Mouse (Mus musculus) CD4-positive, CD25-positive, alpha-beta regulatory T cell, adult 2 months (primary cell): ENCODE data around the gene Atxn7l2.
A peak's percentile ranks its signal among the peaks of the same experiment; 100 is the strongest.

ENCODE experiments used
- DNase-seq: peaks from one replicate; pipeline ENCODE4 v3.0.0-alpha.2; 2012; ENCODE audit warnings: low read depth, low spot score

Gene Atxn7l2

DNA sequence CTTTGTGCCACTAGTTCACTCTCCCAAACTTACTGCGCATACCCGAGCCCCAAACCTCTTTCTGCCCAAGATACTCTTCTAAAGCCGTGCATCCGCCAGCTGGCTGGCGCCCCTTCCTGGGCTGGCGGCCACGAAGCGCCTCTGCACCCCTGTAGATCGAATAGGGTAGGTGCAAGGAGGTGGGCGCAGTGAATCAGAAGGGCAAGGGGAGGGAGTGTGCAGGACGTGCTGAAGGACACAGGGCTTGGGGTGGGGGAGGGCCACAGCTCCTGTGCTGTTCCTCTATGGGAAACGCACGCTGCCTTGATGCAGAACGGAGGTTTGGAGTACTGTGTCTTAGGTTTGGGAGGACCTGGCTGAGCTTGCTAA is at the start of gene Atxn7l2:
Atxn7l2 (minus strand) TSS at position 164 of the 369 bp plus-strand sequence.
- DNase-seq = peak; percentile 84

DNA sequence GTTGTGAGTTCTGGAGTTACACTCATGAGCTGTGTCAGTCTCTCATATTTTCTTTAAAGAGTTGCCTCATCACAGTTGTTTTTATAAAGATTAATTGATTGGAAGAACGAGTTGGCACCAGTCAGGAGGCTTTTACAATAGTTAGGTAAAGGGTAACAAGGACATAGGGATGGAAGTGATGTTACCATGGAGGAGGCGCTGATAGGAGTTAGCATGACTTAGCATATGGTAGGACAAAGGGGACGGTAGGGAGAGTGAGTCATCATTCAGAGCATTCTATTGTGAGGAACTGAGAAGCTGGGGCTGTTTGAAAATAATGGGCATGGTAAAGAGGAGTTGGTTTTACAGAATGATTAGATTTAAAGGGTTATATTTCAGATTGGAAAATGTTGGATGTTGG is 48.6 kb upstream of the Atxn7l2 start:
- DNase-seq = no peak

DNA sequence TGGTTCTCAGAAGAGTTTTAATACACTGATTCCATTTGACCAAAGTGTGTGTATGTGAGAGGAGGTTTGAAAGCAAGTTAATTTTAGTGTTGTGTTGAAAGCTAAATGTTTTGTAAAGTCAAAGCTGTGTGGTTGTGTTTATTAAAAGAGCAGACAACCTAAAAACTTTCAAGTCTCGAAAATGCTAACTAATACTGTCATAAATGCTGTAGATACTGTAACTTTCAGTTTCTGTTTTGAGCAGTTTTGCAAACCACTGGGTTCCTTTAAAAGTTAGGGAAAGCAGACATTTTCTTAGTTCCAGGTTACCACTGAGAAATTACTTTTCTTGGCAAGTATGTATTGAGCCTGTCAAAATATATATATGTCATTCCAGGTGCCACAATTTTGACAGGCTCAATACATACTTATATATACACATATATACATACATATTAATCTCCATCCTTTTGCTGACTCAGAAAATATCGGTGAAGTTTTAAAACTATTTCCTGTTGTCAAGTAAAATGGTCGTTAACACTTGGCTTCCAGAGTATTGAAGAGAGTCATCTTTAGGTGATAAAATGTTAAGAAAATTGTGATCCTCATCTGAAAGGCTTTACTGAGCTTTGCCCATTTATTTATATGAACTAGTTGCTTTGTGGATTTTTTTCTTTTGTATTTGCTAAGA is 47.2 kb upstream of the Atxn7l2 start:
- peak; percentile 16 for DNase-seq

DNA sequence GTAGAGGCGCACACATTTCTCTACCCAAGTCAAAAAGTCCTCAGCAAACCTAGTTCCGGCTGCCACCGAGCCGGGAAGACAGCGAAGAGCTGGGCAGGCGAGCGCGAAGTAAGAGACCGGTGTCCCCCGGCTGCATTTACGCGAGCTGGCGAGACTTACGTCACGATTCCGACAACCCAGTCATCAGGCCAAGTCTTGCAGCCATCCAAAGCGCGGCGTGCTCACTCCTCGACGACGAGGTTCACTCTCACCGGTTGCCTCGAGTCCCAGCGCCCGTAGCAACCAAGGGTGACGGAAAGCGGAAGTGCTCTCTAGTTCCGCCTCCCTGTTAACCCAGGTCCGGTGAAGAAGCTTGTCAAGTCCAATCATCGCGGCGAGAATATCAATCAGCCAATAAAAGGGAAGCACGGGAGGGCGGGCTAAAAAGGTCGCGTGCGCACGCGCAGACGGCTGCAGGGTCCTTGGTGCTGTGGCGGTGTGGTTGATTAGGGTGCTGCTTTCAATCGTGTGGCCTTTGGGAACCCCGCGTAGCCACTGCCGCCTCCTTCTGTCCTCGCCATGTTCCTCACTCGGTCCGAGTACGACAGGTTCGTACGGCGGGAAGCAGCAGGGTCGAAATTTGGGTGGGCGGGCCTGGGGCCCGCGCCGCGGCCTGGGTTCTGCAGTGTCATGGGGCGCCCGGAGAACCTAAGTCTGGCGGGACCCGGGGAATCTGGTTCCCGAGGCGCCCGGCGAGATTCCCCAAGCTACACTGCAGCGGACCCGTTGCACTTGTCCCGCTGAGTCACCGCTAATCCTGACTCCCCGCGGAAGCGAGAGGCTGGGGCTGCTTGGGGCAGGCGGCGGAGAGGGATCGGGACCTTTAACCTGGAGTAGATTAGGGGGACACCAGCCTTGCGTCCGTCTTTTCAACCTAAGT is 46.2 kb upstream of the Atxn7l2 start, which contains the start of gene Psma5:
Psma5 (plus strand) TSS at position 208 of the 919 bp plus-strand sequence.
- peak; percentile 99 for DNase-seq

DNA sequence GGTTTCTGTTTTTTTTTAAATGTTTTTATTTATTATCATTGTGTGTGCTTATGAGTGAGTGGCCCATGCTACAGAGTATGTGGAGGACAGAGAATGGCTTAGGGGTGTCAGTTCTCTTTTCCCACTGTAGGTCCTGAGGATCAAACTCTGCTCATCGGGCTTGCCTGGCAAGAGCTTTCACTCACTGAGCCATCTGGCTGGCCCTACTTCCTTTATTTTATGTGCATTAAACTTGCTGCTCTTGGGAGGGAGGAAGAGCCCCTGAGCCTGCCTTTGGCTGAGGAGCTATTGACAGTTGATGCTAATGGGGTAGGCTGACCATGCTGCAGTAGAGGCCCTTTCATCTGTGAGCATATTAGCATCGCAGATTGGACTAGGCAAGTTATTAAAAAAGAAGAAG is 36.1 kb upstream of the Atxn7l2 start:
- DNase-seq = no peak

DNA sequence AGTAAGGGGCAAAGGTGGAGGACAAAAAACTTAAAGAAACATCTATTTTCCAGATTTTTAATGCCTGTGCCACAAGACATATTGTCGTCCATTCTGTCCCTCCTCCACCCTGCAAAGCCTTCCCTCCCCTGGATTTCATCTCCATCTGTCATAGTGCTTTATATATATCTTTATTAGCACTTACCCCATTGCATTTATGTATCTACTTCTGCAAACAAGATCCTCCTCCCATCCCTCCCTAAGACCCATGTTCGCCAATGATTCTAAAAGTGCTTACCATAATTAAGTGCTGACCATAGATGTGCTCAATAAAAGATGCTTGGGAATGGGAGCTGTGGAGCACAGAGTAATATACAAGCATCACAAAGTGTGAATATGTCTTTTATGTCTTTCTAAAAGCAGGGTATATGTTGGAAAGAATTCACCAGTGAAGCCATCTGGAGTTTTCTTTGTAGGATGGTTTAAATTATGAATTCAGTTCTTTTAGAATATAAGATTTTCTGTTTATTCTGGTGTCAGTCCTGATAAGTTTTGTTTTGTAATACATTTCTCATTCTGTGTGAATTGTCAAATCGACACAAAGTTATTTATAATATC is 30.6 kb upstream of the Atxn7l2 start:
- no peak for DNase-seq

DNA sequence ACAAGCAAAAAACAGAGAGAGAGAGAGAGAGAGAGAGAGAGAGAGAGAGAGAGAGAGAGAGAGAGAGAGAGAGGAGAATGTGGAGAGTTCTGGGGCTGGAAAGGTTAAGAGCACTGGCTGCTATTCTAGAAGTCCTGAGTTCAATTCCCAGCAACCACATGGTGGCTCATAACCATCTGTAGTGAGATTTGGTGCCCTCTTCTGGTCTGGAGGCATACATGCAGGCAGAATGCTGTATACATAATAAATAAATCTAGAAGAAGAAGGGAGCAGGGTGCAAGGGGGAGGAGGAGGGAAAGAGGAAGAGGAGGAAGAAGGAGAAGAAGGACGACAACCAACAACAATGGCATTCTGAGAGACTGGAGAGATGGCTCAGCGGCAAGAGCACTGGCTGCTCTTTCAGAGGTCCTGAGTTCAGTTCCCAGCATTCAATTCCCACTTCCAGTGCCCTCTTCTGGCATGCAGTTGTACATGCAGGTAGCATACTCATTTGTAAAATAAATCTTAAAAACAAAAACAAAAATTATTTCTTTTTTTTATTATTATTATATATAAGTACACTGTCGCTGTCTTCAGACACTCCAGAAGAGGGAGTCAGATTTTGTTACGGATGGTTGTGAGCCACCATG is 26.9 kb upstream of the Atxn7l2 start:
- DNase-seq = peak; percentile 15

DNA sequence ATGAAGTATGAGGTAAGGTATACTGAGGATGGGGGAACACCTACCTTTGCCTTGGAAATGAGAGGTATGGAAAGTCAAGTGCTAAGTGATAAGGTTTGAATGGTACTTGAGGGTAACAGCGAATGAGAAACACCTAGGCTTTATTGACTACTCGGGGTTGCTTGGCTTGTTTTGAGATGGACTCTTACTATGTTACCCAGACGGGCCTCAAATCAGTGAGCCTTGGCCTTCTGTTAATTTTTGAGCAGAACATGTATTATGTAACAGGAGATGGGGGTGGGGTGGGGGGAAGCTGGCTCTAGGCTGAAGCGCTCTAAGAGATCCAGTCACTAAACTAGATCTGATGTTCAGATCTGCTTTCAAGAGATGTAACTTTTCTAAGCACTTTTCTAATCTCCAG is 20.9 kb upstream of the Atxn7l2 start:
- DNase-seq = no peak

DNA sequence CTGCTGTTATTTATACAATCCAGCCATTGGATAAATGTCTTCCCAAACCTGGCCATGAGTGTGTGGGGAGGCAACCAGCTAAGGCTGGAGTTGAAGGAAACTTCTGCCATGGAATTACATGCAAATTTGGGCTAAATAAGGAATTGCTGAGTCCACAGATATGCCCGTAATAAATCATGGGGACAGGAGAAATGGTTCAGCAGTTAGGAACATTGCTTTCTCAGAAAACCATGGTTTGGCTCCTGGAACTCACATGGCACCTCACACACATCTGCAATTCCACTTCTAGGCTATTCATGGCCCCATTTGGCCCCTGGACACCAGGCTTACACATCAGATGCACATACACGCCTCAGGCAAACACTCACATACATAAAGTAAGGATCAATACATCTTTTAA is 16.8 kb upstream of the Atxn7l2 start:
- DNase-seq = no peak

DNA sequence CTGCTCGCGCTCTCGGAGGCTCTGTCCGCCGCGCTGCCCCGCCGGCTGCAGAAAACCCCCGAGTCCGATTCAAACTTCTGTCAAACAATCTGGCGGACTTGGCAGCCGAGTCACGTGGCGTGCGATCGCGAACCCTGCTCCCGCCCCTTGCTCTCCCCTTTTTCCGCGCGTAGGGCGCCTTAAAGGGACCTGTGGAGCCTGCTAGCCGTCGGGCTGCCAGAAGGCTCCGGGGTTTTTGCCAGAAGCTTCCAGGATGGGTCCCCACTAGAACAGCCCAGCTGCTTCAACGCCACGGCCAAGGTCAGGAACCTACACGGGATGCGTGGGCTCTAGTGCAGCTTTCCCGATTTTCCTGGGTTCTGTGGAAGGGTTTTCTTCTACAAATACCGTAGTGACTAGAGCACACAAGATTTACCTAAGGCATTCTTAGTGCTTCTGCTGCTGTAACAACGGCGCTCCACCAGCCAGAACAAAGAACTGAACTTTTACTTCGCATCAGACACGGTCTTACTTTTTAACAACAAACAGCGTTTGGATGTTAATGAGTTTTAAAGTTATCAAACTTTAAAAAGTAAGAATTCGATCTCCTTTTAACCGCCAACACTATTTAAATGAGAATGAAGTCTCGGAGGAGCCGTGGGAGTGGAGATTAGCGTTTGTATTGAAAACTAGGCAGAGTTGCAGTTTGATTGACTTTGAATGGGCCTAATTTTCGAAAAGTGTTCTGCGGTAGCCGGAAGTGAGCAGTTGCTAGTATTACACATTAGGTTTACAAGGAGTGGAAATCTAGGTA is 16.0 kb upstream of the Atxn7l2 start, which contains the start of gene Sypl2:
Sypl2 (minus strand) TSS at position 91 of the 793 bp plus-strand sequence.
- DNase-seq = peak; percentile 53

DNA sequence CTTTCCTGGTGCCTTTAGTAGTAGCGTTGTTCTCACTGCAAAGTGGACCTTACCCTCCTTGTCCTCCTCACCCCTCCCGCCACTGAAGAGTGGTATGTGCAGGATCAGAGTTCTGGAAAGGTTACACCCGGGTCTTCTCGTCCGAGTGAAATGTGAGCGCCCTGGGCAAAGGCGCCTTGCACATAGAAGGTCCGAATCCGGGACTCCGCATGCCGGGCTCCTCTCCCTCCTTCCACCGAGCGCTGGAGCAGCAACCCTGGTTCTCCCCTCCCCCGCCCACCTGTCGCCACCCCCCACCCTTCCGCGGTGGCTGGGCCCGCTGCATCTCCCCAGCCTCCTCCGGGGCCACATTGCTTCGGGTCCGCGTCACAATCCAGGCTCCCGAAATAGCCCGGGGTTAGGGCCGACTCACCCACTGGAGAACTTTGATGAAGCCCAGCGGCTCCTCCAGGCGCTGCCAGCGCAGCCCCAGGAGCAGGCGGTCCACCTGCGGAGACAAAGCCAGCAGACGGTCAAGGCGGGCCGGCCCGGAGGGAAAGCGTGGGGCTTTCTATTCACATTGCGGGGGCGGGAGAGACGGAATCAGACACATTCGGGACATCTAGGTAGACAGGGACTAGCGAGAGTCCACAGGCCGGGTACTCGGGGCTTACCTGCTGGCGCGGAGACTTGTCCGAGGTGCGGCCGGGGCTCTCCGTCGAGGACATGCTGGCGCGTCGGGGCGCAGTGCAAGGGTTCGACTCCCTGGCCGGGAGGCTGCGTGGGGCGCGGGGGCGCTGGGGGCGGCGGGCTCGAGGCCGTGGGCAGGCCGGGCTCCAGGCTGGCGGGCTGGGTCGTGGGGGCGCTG is 15.2 kb upstream of the Atxn7l2 start:
- peak; percentile 15 for DNase-seq

DNA sequence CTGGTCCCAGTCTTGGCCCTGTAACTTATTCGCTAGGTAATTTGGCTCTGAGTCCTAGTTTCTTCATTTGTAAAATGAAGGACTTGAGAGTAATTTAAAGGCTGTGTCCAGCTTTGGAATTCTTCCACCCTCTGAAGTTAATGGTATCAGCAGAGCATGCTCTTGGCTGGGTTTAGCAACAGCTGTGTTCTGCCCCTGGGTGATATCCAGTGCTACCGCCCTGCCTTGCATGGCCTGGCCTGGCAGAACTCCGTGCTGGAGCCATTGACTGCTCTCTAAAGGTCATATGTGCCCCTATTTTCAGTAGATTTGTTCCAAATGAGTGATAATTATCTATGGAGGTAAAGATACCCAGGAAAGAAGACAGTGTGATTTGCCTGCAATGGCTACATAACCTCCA is 9.9 kb upstream of the Atxn7l2 start:
- DNase-seq = no peak

DNA sequence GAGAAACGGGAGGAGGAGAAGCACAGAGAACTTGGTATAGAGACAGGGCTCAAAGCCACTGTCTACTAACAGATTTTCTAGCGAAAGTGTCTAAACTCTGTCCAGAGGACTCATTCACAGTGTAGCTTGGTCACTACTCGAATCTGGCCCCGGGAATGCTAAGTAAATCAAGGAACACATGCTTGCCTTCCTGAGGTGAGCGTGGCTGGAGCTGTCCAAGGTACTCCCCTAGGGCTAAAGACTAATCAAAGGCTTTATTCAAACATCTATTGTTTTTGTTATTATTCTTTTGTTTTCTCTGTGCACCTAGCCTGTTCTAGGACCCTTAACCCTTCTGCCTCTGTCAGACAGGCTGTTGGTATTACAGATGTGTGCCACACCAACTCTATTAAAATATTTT is 4.0 kb upstream of the Atxn7l2 start:
- DNase-seq = no peak

DNA sequence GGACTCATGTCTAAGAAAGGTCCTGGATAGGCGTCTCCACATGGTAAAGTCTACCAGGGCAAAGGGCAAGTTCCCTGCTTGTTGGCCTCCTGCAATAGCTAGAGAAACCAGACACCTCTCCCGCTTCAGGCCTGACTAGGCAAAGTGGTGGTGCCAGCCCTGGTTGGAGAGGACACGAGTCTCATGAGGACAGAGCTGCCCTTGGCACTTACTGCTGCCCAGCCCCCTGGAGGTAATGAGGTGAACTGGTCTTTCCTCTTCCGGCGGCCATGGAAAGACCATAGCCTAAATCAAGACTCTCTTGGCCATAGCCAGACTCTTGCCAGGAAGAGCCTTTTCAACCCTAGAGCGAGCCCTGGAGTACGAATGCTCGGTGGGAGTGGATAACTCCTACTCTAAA is 1.7 kb upstream of the Atxn7l2 start:
- no peak for DNase-seq

DNA sequence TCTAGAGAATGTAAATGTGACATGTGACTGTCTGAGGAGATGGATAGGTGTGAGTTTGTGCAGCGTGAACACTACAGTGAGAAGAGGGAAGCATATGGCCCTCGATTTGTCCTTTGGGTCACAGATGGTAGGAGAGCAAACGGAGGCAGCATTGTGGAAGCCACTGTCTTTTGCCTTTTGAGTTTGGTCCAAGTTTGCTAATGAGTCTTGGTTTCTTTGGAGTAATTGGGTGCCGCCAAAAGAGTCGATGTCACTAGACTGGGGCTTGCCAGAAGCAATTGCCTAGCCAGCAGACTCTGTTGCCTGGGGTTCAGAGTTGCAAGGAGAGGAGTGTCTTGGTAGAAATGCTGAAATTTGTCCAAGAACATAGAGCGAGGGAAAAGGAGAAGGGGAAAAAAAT is 1.1 kb upstream of the Atxn7l2 start:
- DNase-seq = no peak

DNA sequence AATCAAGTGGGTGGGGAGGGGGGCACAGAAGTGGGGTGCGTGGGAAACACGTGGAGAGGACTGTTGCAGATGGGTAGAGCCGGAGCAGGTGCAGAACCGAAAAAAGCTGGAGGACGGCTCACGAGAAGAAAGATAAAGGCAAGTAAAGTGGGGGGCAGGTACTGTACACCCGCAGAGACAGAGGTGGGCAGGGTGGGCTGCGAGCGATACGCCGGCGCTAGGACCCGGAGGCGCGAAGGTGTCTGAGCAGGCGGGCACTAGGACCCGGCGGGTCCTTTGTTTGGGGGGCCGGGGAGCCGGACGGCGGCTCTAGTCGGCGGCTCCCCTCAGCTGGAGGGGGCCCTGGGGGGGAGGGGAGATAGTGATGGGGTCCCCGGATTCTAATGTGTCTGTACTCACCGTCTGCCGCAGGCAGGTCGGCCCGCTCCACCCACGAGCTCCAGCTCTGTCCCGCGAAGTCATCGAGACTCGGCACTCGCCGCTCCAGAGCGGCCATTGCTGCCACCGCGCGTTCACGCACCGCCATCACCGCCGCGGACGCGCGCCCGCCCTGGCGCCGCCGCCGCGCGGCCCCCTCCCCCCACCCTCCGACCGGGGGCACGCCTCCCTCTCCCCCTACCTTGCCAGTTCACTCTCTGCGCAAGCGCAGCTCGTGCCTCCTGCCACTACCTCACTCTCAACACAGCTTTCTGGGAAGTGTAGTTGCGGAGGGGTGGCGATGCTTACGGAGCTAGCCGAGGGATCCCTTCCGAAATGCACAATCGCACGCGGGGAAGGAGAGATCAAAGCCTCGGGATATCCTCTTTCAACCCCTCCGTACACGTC is 576 bp downstream of the Atxn7l2 start:
- DNase-seq = peak; percentile 98

DNA sequence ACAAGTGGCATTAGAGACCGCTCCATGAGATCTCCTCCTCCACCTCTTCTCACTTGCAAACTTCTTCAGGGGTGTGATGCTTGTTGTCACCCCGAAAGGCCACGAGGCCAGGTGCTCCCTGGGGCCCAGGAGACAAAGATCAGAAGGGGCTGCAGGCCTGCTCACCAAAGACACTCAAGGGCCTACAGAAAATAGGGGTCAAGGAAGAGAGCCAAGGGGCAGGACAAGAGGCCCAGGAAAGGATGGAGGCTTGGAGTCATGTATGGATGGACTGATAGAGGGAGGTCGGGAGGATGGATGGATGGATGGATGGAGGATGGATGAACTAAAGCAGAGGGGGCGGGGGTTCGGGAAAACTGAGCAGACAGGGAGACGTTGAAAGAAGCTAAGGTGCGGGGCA is 1.2 kb downstream of the Atxn7l2 start:
- no peak for DNase-seq

DNA sequence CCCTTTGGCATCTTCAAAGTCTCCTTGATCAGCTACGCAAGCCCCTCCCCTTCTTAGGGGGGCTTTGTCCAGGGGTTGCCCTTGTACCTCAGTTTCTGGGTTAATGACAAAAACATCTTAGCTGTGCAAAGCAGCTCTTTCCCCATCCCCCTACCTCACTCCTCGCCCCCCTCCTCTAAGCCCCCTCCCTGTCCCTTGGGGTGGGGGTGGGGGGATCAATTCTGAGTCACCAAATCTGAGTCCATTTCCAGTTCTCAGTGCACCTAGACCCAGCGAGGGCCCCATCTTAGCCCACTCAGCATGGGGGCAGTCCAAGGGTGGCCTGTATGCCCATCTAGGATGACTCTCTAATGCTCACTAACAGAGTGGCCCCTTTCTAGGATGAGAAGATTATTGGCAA is 1.7 kb downstream of the Atxn7l2 start:
- no peak for DNase-seq

DNA sequence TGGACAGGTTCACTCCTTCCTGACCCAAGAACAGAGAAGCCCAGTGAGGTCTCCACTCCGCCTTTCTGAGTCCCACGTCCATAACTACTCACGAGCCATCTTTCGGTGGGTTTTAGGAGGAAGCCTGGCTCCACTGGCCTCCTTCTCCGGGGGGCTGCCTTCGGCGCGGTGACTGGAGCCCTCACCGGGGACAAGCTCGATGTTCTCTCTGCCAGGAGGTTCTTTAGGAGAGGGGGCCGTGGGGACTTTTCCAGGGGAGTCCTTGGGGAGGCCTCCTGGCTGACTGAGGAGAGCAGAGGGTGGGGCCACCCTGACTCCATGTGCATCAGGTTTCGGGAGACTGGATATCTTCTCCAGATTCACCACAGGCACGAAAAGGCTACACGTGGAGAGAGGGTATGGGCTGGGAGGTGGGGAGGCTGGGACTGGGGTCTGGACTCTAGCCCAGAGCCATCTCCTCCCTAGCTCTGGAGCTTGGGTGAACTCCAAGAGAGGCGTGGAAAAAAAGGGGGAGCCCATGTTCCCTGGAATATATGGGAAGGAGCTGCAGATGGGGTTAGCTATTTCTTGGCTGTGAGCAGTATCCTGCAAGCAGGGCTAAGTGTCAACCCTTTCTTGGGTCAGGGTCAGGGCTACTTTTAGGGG is 3.9 kb downstream of the Atxn7l2 start:
- DNase-seq = no peak
